Mouse (Mus musculus) CH12.LX (cell line): ENCODE measurements at regions not wholly inside any gene's neighbourhood (a gene's known extent, or its start where the extent isn't known, plus 50 kb on each side); places are given as distances from the start of the nearest gene placed in this dataset.

Experiments
- DNase-seq: peaks from one replicate; pipeline ENCODE4 v3.0.0-alpha.2; 2013; ENCODE audit errors: extremely low read depth
- H3K27ac ChIP-seq: 2 replicates; pipeline ENCODE4 v1.5.1; 2012; ENCODE audit warnings: low read depth, mild to moderate bottlenecking, control low read depth, moderate library complexity; ENCODE audit not compliant: insufficient read depth
- H3K27me3 ChIP-seq: replicated peaks from 2 replicates; pipeline ENCODE3; 2012; ENCODE audit warnings: inconsistent platforms
- H3K36me3 ChIP-seq, 2 experiments: replicated peaks in 1 of 2; 2 replicates each; pipeline versions ENCODE3 to v1.6.1; 2012; ENCODE audit warnings: inconsistent platforms in 1 of 2, low read length in 1 of 2, mild to moderate bottlenecking in 1 of 2, mixed read lengths in 1 of 2, moderate library complexity in 1 of 2; ENCODE audit not compliant: control insufficient read depth in 1 of 2, insufficient read depth in 1 of 2
- H3K4me1 ChIP-seq, 2 experiments: 2 replicates each; pipeline ENCODE4 v1.6.1; 2012; ENCODE audit warnings: inconsistent platforms in 1 of 2, moderate library complexity in 1 of 2; ENCODE audit not compliant: insufficient read depth in 2 of 2, control insufficient read depth in 1 of 2
- H3K4me2 ChIP-seq: 2 replicates; pipeline ENCODE4 v1.6.1; 2012; ENCODE audit warnings: low read depth, mild to moderate bottlenecking, control low read depth; ENCODE audit not compliant: poor library complexity, insufficient read depth, severe bottlenecking
- H3K4me3 ChIP-seq, 3 experiments: fragments of 150-350 bp in 1 of 3; sonication (generic) in 1 of 3; replicated peaks in 1 of 3; 2 replicates each; pipeline versions ENCODE3 to v1.5.1; 2011 to 2012; ENCODE audit warnings: low read depth in 2 of 3, low read length in 2 of 3, mild to moderate bottlenecking in 2 of 3, moderate library complexity in 2 of 3, control low read depth in 1 of 3, improper control_type of control experiment in 1 of 3, inconsistent platforms in 1 of 3, mixed read lengths in 1 of 3; ENCODE audit not compliant: poor library complexity in 1 of 3
- H3K79me2 ChIP-seq: replicated peaks from 2 replicates; pipeline ENCODE4 v1.6.1; 2012; ENCODE audit warnings: mild to moderate bottlenecking, moderate library complexity; ENCODE audit not compliant: control insufficient read depth, poor library complexity, insufficient read depth, severe bottlenecking; ENCODE audit errors: extremely low read depth
- H3K9ac ChIP-seq: 2 replicates; pipeline ENCODE4 v1.6.1; 2012; ENCODE audit warnings: low read depth, mild to moderate bottlenecking, control low read depth, moderate library complexity; ENCODE audit not compliant: insufficient read depth
- H3K9me3 ChIP-seq: replicated peaks from 2 replicates; pipeline ENCODE3; 2012; ENCODE audit warnings: low read length, inconsistent platforms, mixed read lengths
- BHLHE40 ChIP-seq: IDR thresholded peaks from 2 replicates; pipeline ENCODE4 v1.6.1; 2011; ENCODE audit warnings: mild to moderate bottlenecking, low read depth, low read length, improper control_type of control experiment
- CTCF ChIP-seq, 2 experiments: IDR thresholded peaks in 1 of 2; conservative IDR thresholded peaks in 1 of 2; 2 replicates each; pipeline ENCODE4 v1.5.1; 2011 to 2012; ENCODE audit warnings: low read depth in 2 of 2, low read length in 2 of 2, improper control_type of control experiment in 1 of 2, inconsistent platforms in 1 of 2, mild to moderate bottlenecking in 1 of 2, moderate library complexity in 1 of 2
- E2F4 ChIP-seq: IDR thresholded peaks from 2 replicates; pipeline ENCODE4 v1.6.1; 2011; ENCODE audit warnings: low read depth, low read length, improper control_type of control experiment; ENCODE audit not compliant: insufficient replicate concordance
- ELF1 ChIP-seq: IDR thresholded peaks from 2 replicates; pipeline ENCODE4 v1.6.1; 2014; ENCODE audit warnings: low read depth, mild to moderate bottlenecking, inconsistent platforms, low read length, improper control_type of control experiment
- ETS1 ChIP-seq: conservative IDR thresholded peaks from 2 replicates; pipeline ENCODE4 v1.6.1; 2012; ENCODE audit warnings: low read depth, mild to moderate bottlenecking, inconsistent platforms, low read length, improper control_type of control experiment, moderate library complexity
- GABPA ChIP-seq: IDR thresholded peaks from 2 replicates; pipeline ENCODE4 v1.6.1; 2012; ENCODE audit warnings: low read depth, low read length, improper control_type of control experiment, inconsistent platforms; ENCODE audit not compliant: insufficient replicate concordance
- IRF4 ChIP-seq: IDR thresholded peaks from 2 replicates; pipeline ENCODE4 v1.6.1; 2014; ENCODE audit warnings: low read depth, mild to moderate bottlenecking, inconsistent platforms, low read length, improper control_type of control experiment
- JUN ChIP-seq: IDR thresholded peaks from 2 replicates; pipeline ENCODE4 v1.6.1; 2011; ENCODE audit warnings: low read depth, mild to moderate bottlenecking, low read length, improper control_type of control experiment, moderate library complexity; ENCODE audit not compliant: insufficient read depth
- JUND ChIP-seq: conservative IDR thresholded peaks from 2 replicates; pipeline ENCODE4 v1.6.1; 2011; ENCODE audit warnings: low read depth, low read length, improper control_type of control experiment
- KAT2A ChIP-seq: IDR thresholded peaks from 2 replicates; pipeline ENCODE4 v1.6.1; 2012; ENCODE audit warnings: low read length, improper control_type of control experiment, inconsistent platforms; ENCODE audit not compliant: insufficient replicate concordance
- MAFK ChIP-seq: IDR thresholded peaks from 2 replicates; pipeline ENCODE4 v1.6.1; 2011; ENCODE audit warnings: low read length, improper control_type of control experiment; ENCODE audit not compliant: insufficient replicate concordance
- MAZ ChIP-seq: IDR thresholded peaks from 2 replicates; pipeline ENCODE4 v1.6.1; 2012; ENCODE audit warnings: low read depth, mild to moderate bottlenecking, inconsistent platforms, low read length, improper control_type of control experiment, moderate library complexity
- MEF2A ChIP-seq: IDR thresholded peaks from 2 replicates; pipeline ENCODE4 v1.6.1; 2014; ENCODE audit warnings: low read depth, mild to moderate bottlenecking, inconsistent platforms, low read length, improper control_type of control experiment, borderline replicate concordance
- MXI1 ChIP-seq: IDR thresholded peaks from 2 replicates; pipeline ENCODE4 v1.6.1; 2011; ENCODE audit warnings: mild to moderate bottlenecking, low read depth, low read length, improper control_type of control experiment
- MYC ChIP-seq: IDR thresholded peaks from 2 replicates; pipeline ENCODE4 v1.6.1; 2011; ENCODE audit warnings: low read depth, mild to moderate bottlenecking, improper control_type of control experiment, low read length
- NELFE ChIP-seq: IDR thresholded peaks from 2 replicates; pipeline ENCODE4 v1.6.1; 2011; ENCODE audit warnings: low read depth, low read length, improper control_type of control experiment
- PAX5 ChIP-seq: IDR thresholded peaks from 2 replicates; pipeline ENCODE4 v1.6.1; 2012; ENCODE audit warnings: low read length, inconsistent platforms, mixed read lengths
- POLR2A ChIP-seq: IDR thresholded peaks from 2 replicates; pipeline ENCODE4 v1.6.1; 2011; ENCODE audit warnings: low read depth, mild to moderate bottlenecking, improper control_type of control experiment, low read length
- POLR2AphosphoS2 ChIP-seq: IDR thresholded peaks from 2 replicates; pipeline ENCODE4 v1.6.1; 2011; ENCODE audit warnings: low read depth, low read length, improper control_type of control experiment
- RAD21 ChIP-seq: IDR thresholded peaks from 2 replicates; pipeline ENCODE4 v1.6.1; 2011; ENCODE audit warnings: low read depth, mild to moderate bottlenecking, low read length, improper control_type of control experiment, moderate library complexity
- RCOR1 ChIP-seq: conservative IDR thresholded peaks from 2 replicates; pipeline ENCODE4 v1.6.1; 2012; ENCODE audit warnings: low read depth, mild to moderate bottlenecking, inconsistent platforms, low read length, improper control_type of control experiment
- SMC3 ChIP-seq: IDR thresholded peaks from 2 replicates; pipeline ENCODE4 v1.6.1; 2011; ENCODE audit warnings: low read depth, low read length, improper control_type of control experiment
- TCF12 ChIP-seq: IDR thresholded peaks from 2 replicates; pipeline ENCODE4 v1.6.1; 2014; ENCODE audit warnings: low read depth, mild to moderate bottlenecking, inconsistent platforms, low read length, improper control_type of control experiment
- UBTF ChIP-seq: IDR thresholded peaks from 2 replicates; pipeline ENCODE4 v1.6.1; 2012; ENCODE audit warnings: low read depth, mild to moderate bottlenecking, inconsistent platforms, low read length, improper control_type of control experiment, moderate library complexity
- USF1 ChIP-seq: IDR thresholded peaks from 2 replicates; pipeline ENCODE4 v1.6.1; 2014; ENCODE audit warnings: low read depth, mild to moderate bottlenecking, inconsistent platforms, low read length, improper control_type of control experiment
- USF2 ChIP-seq: conservative IDR thresholded peaks from 2 replicates; pipeline ENCODE4 v1.6.1; 2011; ENCODE audit warnings: low read depth, low read length, improper control_type of control experiment
- ZC3H11A ChIP-seq: IDR thresholded peaks from 2 replicates; pipeline ENCODE4 v1.6.1; 2012; ENCODE audit warnings: low read depth, mild to moderate bottlenecking, inconsistent platforms, low read length, improper control_type of control experiment
- ZKSCAN1 ChIP-seq: IDR thresholded peaks from 2 replicates; pipeline ENCODE4 v1.6.1; 2012; ENCODE audit warnings: low read depth, inconsistent platforms, low read length, improper control_type of control experiment, borderline replicate concordance
- ZNF384 ChIP-seq: IDR thresholded peaks from 2 replicates; pipeline ENCODE4 v1.6.1; 2012; ENCODE audit warnings: low read depth, low read length, improper control_type of control experiment, inconsistent platforms
- dilution Hi-C: fragments of 300-500 bp; cut with MboI; formaldehyde crosslinking; loops from 2 replicates; pipeline ENCODE4 v1.14.3; 2020; ENCODE audit warnings: low sequenced_read_pairs; ENCODE audit not compliant: extremely low pct_unique_long_range_greater_than_20kb, extremely low pct_ligation_motif_present
- in situ Hi-C: fragments of 300-500 bp; cut with MboI; formaldehyde crosslinking; loops from 3 replicates; pipeline ENCODE4 v1.14.3; 2019; ENCODE audit warnings: low sequenced_read_pairs, low pct_ligation_motif_present, low pct_unique_long_range_greater_than_20kb, mixed read lengths

- TF ChIP-seq USF1 (no peak), ZC3H11A (peak; percentile 56), PAX5 (no peak), MAZ (peak; percentile 89; the same call in 1 of the 2 replicates), POLR2AphosphoS2 (no peak), MAFK (peak; percentile 69; the same call in 1 of the 2 replicates), SMC3 (peak; percentile 28), JUN (0 out of 2 replicates have a peak, but pooled peaks have one; percentile 3), ETS1 (peak; percentile 97), BHLHE40 (peak; percentile 88), ELF1 (peak; percentile 91), POLR2A (no peak; the same call in none of the 2 replicates), KAT2A (0 out of 2 replicates have a peak, but pooled peaks have one; percentile 73), ZKSCAN1 (no peak)
These were observed 114.2 kb upstream of the Ccnd2 start (continued) for GRCm38 (mm10) chr6:127265901-127266812.

DNA sequence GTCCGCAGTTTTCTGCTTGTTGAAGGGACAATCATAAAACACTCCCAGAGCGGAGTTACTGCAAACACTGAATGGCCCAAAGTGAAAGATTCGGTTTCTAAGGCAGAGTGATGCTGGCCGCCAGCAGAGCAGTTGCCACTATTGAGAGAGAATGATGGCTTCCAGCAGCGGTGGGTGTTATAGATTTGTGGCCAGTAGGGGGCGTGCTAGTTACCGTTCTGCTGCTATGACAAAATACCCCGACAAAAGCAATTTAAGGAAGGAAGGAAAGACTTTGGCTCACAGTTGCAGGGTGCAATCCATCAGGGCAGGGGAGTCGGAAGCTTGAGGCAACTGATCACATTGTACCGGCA is 114.8 kb upstream of the Ccnd2 start:
- TF ChIP-seq MAFK (no peak), POLR2A (no peak), PAX5 (no peak), NELFE (no peak), UBTF (no peak), ZNF384 (no peak), ETS1 (no peak), MXI1 (no peak), SMC3 (peak; percentile 72), MYC (no peak), CTCF (conservative IDR thresholded peaks at IDR 0.05 in 1 of 2, IDR thresholded peaks at IDR 0.05 in 1 of 2; ENCODE audit: low read depth in 2 of 2, low read length in 2 of 2) (peak; percentile 47 to 78; a peak in 2 of 4 replicates), IRF4 (peak; percentile 53; the same call in 1 of the 2 replicates), MEF2A (no peak), RAD21 (peak; percentile 49), USF2 (no peak), MAZ (no peak), POLR2AphosphoS2 (no peak), E2F4 (no peak), JUND (no peak), TCF12 (peak; percentile 28; the same call in 1 of the 2 replicates), RCOR1 (no peak), GABPA (no peak), ZC3H11A (peak; percentile 17; the same call in 1 of the 2 replicates), BHLHE40 (no peak)
- Histone ChIP-seq H3K9me3 (peaks cover 4% of the 10 kb centered on the region), H3K4me2 (no peak overlapping the region; the same call in 1 of the 2 replicates), H3K4me3 (peak overlapping the region in 1 of 3 experiments; percentile 40), H3K4me1 (peaks cover 33 to 79% of the 10 kb centered on the region in 2 experiments), H3K27ac (peak overlapping the region; percentile 69; the same call in 1 of the 2 replicates), H3K9ac (peak overlapping the region; percentile 62; the same call in 1 of the 2 replicates), H3K27me3 (no peaks in the 10 kb centered on the region), H3K79me2 (no peaks in the 10 kb centered on the region), H3K36me3 (no peaks in the 10 kb centered on the region)
- in situ Hi-C loops, result no loop called here
- DNase-seq, result peak; percentile 66
- dilution Hi-C loops, result no loop called here
